Mouse (Mus musculus) right cerebral cortex, postnatal 14 days (tissue): ENCODE data around the gene Tns3.

Experiments
- DNase-seq: peaks from one replicate; pipeline ENCODE4 v3.0.0; 2022

Gene Tns3

DNA sequence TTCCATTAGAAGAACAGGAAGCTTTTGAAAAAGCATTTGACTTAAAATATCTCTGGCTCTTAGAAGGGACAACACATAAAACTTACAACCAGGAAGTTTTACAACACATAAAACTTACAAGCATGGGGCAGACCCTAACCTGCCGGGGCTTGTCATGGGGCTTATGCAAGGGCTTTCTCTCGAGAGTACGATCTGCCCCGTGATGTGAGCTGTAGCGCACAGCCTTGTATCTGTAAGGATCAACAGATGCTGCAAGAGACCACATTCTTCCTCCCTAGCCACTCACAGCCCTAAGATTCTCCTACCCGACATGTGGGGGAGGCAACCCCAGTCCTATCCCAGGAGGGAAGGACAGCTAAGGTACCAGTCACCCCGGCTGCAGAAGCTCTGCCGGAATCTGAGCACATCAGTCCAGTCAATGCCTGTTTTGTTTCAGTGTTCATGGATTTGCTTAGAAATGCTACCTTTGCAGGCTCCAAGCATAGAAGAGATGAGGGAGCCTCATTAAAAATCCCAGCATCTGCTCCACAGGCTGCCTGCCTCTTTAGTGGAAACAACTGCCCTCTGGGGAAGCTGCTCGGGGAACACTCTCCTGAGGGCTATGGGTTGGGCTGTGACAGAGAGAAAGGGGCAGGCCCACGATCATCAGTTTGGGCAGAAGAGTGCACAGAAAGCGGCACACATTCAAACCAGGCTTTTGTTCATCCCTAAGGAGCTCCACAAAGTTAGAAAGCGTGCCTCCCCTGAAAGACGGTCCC lies 196.8 kb downstream of the Tns3 start:
- DNase-seq, result no peak

DNA sequence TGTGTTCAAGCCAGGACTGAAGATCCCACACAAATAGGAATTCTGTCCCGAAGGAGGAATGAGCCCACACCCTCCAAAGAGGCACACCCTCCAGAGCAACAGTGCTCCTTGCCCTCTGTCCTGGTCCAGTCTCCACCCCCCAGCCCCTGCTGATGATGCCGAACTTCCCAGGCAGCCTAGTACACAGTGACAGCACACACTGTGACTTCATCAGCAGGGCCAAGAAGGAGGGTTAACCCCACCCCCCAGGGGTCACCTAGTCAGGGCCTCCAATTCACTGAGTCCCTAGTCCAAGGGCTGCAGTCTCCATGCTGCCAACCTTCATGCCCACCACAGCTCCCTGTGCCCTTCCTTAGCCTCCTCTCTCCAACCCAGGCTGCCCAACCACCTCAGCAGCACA lies 200.5 kb downstream of the Tns3 start:
- no peak for DNase-seq

GRCm38 (mm10) chr11:8462827-8463405 lies 201.4 kb downstream of the Tns3 start:
- no peak for DNase-seq

- DNase-seq, result no peak
Observed at GRCm38 (mm10) chr11:8460835-8461234, 203.5 kb downstream of the Tns3 start.

- no peak for DNase-seq
Observed at GRCm38 (mm10) chr11:8457951-8458350, 206.4 kb downstream of the Tns3 start.

- DNase-seq, result no peak
Observed at GRCm38 (mm10) chr11:8456586-8457285, 207.6 kb downstream of the Tns3 start.

GRCm38 (mm10) chr11:8455650-8456049 lies 208.7 kb downstream of the Tns3 start:
- no peak for DNase-seq

DNA sequence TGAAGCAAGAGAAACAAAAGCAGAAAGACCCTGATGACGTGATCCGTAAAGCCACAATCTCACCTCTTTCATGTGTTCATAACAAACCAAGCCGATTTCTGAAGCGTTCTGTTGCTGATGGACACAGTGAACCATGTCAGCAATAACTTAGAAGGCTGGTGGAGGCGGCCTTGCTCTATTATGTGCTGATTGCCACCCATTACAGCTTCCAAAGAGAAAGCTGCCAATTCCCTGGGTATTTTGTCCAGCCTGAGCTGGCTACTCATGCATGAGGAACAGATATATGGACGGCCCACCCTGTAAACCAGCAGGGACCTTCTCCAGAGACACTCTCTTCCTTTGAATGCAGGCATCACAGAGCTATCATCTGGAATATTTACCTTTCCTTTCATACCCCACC lies 211.1 kb downstream of the Tns3 start:
- DNase-seq, result no peak

DNA sequence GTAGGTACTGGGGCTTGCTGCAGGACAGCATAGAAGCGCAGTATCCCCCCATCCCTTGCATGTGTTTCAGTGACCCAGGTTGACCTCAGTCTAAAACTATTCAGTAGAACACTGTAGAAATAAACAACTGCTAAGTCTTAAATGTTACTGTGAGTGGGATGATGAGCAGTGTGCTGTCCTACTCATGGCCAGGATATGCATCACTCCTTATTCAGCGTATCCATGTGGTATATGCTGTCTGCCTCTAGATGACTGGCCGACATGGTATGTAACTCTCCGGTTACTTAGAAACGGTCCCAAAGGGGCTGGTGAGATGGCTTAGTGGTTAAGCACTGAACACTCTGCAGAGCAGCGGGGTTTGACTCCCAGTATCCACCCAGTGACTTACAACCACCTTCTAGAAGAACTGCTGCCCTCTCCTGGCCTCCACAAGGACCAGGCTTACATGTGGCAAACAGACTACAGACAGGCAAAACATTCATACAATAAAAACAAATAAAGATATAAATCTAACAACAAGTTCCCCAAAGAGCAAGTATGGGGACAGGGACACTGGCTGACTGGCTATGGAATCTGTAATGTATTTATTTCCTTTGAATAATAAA lies 212.6 kb downstream of the Tns3 start:
- DNase-seq, result no peak

- no peak for DNase-seq
Observed at GRCm38 (mm10) chr11:8450540-8450939, 213.8 kb downstream of the Tns3 start.

DNA sequence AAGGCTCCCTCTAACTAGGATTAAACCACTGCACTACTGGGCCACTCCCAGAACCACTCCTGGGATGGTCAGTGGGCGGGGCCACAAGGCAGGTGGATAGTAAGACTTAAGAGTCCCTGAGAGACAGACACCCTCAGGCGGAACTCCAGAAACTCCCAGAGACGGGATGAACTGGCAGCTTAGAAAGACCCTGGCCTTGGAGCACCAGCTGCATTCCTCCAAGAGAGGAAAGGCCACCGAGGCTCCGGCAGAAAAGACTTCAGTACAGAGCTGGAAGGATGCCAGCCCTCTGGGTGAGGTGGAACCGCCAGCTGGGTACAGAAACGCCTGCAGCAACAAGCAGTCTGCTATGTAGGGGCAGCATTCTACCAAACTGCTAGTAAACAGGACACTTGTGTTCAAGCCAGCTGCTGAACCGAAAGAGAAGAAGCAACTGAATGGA lies 218.4 kb downstream of the Tns3 start:
- peak; percentile 75 for DNase-seq

- no peak for DNase-seq
Observed at GRCm38 (mm10) chr11:8444759-8445422, 219.4 kb downstream of the Tns3 start.

DNA sequence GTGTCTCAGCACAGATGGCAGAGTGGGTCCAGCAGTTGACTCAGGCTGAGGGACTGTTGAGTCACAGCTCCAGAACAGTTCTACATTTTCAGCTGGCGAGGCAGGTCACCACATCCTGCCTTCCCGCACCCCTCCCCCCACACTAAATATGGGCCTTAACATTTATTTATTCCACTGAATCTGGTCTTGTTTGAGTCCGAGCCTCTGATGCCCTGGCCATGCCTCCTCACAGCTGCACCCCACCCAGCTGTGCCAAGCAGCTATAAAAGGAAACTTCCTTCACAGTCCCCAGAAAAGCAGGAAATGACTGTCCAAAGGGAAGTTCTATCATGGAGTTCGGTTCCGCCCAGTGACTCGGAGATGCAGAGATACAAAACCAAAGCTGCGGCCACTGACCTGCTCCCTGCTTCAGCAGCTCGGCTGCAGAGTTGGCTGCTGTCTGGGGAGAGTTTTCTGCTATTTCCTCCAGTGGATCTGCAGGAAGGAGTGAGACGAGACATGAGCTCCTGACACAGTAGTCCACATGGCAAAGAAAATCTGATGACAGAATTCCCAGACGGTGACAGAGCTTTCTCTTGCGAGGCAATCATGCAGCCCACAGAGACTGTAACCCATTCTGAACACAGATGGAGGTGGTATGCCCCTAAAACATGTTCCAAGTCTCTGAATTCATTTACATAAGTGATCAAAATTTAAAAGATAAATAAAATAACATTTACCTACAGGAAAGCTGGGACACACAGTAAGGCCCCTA lies 220.6 kb downstream of the Tns3 start:
- no peak for DNase-seq

DNA sequence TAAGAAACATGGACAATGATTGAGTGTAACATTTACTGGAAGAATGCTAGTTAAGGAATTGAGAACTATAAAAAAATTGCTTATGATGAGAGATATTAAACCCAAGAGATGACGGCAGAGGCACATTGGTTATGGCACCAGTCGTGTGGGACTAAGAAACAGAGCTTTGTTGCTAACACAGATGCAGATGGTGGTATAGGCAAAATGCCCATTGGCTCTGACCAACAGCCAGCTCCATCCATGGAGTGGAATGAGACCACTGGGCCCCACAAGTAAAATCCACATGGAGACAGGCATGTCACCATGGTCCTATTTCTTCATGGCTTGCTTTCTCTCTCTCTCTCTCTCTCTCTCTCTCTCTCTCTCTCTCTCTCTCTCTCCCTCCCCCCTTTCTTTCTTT lies 223.6 kb downstream of the Tns3 start:
- DNase-seq, result no peak

DNA sequence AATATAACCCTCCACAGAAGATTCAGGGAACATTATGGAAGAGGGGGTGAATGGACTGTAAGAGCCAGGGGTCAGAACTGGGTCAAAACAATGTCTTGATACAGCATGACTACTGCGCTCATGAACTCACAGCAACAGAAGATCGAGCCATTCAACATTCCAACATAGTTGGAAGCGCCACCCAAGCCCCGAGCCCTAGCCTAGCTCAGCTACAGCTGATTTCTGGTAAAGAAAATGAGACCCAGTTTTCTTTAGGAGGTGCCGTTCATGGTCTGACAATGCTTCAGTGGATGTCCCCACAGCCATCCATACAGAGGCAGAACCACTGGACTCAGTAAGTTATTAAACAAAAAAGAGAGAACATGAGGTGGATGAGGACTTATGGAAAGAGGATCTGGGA lies 224.1 kb downstream of the Tns3 start:
- DNase-seq, result no peak

GRCm38 (mm10) chr11:8439035-8439434 lies 225.3 kb downstream of the Tns3 start:
- no peak for DNase-seq

- no peak for DNase-seq
Observed at GRCm38 (mm10) chr11:8438269-8438668, 226.1 kb downstream of the Tns3 start.

- no peak for DNase-seq
Observed at GRCm38 (mm10) chr11:8435101-8435500, 229.2 kb downstream of the Tns3 start.

DNA sequence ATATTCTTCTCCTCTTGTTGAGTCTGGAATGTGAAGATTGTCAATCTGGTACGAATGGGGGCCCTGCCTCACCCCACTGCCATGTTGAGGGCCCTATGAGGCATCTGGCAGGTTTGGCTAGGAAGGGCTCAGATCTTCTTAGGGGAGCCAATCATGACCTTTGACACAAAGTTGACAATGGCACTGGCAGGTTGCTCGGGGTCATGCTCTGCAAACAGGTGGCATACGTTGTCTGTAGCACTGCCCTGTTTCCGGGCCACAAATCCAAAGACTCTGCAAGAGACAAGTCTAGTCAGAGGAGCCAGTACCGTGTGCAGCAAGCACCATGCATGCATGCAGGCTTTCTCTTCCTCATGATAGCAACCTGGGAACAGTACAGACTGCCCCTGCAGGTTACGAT lies 230.0 kb downstream of the Tns3 start:
- DNase-seq, result no peak

GRCm38 (mm10) chr11:8433443-8433842 lies 230.9 kb downstream of the Tns3 start:
- DNase-seq, result no peak

GRCm38 (mm10) chr11:8432941-8433340 lies 231.4 kb downstream of the Tns3 start:
- no peak for DNase-seq

GRCm38 (mm10) chr11:8427660-8428059 lies 236.7 kb downstream of the Tns3 start:
- no peak for DNase-seq

DNA sequence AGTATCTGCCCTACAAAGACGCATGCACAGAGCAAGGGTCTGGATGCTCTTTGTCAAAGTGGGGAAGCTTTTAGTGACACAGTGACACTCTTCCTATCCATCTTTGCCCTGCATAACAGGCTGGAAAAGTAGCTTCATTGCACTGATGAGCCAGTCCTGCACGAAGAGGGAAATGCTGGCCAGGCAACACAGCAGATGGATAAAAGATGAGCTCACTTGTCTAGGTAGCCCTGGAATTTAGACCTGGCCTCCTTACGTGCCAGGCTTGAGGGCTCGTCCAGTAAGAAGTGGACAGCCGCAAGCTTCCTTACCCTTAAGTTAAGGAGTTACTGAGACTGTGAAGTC lies 239.1 kb downstream of the Tns3 start:
- no peak for DNase-seq
